Mouse (Mus musculus): ENCODE results near the gene Arel1.

Gene Arel1

GRCm38 (mm10) chr12:84948584-84949285 lies 22.0 kb downstream of the Arel1 start:
- no peak for DNase-seq (ENCODE audit: low read depth, low spot score)

- DNase-seq (ENCODE audit: low read depth, low spot score) = no peak
These were observed 22.7 kb downstream of the Arel1 start for GRCm38 (mm10) chr12:84947894-84948583.

DNA sequence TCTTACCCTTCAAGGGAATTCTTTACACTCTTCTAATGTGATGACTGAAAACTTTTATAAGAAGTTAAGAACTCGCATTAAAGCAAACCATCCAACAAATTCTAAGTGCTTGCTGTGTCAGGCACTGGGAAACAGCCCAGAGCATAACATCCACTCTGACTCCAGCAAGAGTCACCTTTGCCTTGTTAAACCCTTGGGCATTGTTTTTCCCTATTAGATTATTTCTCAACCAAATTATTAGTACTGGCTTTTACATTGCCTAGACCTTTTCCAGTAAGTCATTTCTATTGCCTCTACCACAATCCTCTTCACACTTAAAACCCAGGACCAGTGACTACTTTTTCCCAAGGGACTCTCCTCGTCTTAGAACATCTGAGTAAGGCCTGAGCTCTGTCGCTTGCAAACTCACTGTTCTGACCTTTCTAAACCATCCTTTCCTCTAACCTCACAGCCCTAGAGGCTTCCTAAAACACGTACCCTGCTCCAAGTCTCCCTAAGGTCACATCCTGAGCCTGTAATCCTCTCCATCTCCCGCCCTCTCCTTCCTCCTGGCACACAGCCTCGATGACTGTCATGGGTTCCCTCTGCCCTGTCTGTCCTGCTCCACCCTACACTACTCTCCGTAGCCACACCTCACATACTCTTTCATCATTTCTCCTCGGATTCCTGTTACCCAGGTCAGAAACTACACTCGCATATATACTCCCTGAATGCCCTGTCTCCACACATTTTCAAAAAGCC lies 25.7 kb downstream of the Arel1 start:
- no peak for DNase-seq (ENCODE audit: low read depth, low spot score)

GRCm38 (mm10) chr12:84944150-84944812 lies 26.4 kb downstream of the Arel1 start:
- no peak for DNase-seq (ENCODE audit: low read depth, low spot score)

GRCm38 (mm10) chr12:84943006-84943952 lies 27.4 kb downstream of the Arel1 start:
- DNase-seq (ENCODE audit: low read depth, low spot score) = no peak

DNA sequence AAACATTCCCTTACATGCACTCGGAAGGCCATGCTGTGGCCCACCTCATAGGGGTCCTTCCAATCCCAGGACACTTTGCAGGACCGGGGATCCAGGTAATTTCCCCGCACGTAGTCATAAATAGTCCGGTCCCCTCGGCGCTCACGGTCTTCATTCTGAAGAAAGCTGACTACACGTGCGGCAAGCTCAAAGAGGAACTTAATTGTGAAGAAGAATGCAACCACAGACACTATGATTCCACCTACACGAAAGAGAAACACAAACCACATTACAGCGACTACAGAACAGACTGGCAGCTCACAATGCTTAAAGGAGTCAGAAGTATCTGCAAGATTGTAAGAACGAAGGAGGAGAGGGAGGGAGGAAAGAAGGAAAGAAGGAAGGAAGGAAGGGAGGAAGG lies 29.0 kb downstream of the Arel1 start:
- no peak for DNase-seq (ENCODE audit: low read depth, low spot score)

- DNase-seq (ENCODE audit: low read depth, low spot score) = no peak
These were observed 30.4 kb downstream of the Arel1 start for GRCm38 (mm10) chr12:84940343-84940742.

DNA sequence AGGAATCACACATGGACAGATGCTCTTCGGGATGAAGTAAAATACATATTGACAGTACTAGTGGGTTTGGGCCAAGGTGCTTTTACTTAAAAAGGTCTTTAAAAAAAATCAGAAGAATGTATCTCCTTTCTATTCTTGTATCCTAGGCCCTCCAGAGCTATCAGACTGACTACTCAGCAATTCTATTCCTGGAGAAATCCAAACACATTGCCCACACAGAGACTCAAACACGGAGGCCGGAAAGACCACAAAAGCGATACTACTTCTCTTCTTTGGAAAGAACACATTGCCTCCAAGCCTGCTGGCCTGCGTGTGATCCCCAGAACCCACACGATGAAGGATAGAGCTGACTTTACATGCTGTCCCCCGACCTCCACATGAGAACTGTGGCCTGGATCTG lies 31.6 kb downstream of the Arel1 start:
- no peak for DNase-seq (ENCODE audit: low read depth, low spot score)

GRCm38 (mm10) chr12:84935343-84935742 lies 35.4 kb downstream of the Arel1 start:
- no peak for DNase-seq (ENCODE audit: low read depth, low spot score)

- no peak for DNase-seq (ENCODE audit: low read depth, low spot score)
These were observed 38.5 kb downstream of the Arel1 start for GRCm38 (mm10) chr12:84932210-84932609.

DNA sequence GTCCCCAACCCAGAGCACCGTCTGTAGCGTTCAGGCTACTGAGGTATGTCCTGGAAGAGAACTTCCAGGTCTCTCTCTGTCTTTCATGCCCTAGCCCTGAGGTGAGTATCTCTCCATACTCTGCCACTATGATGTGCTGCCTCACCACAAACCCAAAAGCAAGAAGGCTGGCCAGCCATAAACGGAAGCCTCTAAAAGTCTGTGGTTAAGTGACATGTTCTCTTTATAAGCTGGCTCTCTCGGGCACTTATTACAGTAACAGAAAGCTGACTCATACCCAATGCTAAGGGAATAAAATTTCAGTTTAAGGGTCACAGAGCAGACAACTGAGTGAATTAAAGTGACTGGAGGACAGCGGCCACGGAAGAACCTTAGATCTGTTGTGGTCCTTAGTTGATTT lies 44.2 kb downstream of the Arel1 start:
- no peak for DNase-seq (ENCODE audit: low read depth, low spot score)

DNA sequence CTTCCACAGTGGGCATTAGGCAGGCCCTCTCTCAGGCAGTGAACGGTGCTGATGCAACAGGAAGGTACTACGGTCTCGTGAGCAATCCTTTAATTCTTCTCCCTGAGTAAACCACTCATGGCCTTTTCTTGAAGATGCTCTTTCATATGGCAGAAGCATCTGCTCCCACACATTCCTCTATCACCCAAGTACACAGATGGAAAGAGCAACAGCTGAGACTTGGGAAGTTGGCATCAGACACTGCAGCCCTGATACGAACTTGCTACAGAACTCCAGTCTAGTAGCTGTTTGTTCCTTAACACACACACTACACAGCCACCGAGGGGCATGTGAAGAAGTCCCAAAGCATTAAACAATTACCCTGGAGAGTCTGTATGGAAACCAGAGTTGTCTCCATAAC lies 46.4 kb downstream of the Arel1 start:
- DNase-seq (ENCODE audit: low read depth, low spot score) = no peak

DNA sequence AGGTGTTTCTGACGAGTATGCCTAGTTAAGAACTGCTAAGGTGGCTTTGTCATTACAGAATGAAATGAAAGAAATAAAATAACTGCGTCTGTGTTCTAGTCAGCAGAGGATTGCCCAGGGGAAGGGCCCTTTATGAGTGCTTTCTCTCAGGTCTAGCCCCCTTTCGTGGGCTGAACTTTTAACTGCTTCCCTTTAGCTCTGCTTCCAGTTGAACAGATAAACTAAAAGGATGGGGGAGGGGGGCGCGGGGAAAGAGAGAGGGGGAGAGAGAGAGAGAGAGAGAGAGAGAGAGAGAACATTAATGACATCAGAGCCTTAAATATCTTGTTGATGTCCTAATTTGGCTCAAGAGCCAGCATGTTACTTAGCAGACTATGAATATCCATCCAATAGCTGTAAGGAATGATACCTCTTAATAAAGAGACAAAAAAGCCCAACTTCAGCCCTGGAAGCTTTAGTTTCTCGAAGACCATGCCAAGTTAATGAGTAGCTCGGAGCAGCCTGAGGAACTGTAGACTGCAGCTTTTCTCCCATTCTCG lies 48.8 kb downstream of the Arel1 start:
- DNase-seq (ENCODE audit: low read depth, low spot score) = no peak

GRCm38 (mm10) chr12:84918809-84919208 lies 51.9 kb downstream of the Arel1 start:
- no peak for DNase-seq (ENCODE audit: low read depth, low spot score)

DNA sequence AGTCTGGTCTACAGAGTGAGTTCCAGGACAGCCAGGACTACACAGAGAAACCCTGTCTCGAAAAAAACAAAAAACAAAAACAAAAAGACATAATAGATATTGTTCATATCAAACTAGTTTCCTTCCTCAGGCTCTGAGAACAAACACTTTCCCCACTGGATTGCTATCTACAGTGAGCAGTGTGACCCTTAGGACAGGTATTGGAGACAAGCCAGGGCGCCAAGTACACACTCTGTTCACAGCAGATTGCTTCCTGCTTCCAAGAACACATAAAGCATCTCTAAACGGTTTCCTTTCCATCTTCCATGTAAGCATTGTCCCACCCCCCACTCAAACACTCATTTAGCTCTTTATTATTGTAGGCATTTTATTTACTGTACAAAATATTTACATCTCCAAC lies 52.9 kb downstream of the Arel1 start:
- DNase-seq (ENCODE audit: low read depth, low spot score) = no peak

GRCm38 (mm10) chr12:84914959-84915358 lies 55.7 kb downstream of the Arel1 start:
- no peak for DNase-seq (ENCODE audit: low read depth, low spot score)

- no peak for DNase-seq (ENCODE audit: low read depth, low spot score)
These were observed 58.0 kb downstream of the Arel1 start for GRCm38 (mm10) chr12:84912652-84913104.

DNA sequence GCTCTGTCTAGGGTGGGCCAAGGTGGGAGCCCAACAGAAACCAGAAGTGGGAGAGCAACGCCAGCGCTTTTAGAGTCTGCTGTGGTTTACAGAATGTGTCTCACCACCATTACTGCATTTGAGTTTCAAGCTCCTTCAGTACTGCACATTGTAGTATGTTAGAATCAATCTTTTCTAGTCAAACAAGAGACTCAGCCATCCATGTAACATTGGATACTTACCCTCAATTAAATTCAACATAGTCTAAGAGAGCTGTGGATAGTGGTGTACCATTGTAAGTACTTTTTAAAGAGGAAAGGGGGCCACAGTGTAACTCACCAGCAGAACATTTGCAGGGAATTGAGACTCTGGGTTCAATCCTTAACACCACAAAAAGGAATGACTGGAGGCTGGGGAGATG lies 59.1 kb downstream of the Arel1 start:
- DNase-seq (ENCODE audit: low read depth, low spot score) = no peak

GRCm38 (mm10) chr12:84910066-84910465 lies 60.6 kb downstream of the Arel1 start:
- DNase-seq (ENCODE audit: low read depth, low spot score) = no peak

GRCm38 (mm10) chr12:84907627-84908480 lies 62.8 kb downstream of the Arel1 start:
- no peak for DNase-seq (ENCODE audit: low read depth, low spot score)

Measured in embryo, embryonic 11.5 days (tissue).